ENCODE assay signal across 24 mouse cellular contexts in the genomic region with DNA sequence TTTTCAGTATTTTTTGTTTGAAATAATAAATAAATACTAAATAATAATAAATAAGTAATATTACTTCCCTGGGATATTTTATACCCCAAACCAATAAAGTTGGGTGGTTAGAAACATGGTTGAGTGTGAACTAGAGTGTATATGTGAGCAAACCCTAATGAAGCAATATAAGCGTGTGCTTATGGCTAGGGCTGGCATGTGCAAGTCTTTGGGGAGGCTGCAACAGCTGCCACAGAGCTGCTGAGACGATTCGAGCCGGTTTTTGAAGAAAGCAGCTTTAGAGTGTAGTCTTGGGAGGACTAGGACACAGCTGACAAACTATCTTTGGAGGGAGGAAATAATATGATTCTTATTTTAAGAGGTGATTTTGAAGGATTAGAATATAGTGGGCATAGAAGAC. TPM values are rescaled to one million over a fixed set of nuclear protein-coding genes. Genes with fewer than 3 reads are reported as not detected.
DNase-seq lines count a peak whose midpoint lies in the region; ATAC-seq and TF ChIP-seq lines count a peak whose summit lies in the region.
"Had no signal": no experiment of that assay in that cellular context is flagged by ENCODE, and none has a peak within 500 bp of the region (broad histone marks: within the 10 kb centered on the region; RNA-seq: fewer than 3 reads in every experiment).

No protein-coding gene starts in this region.

- no peak overlapping the region for H3K4me3 ChIP-seq in forebrain, embryonic 11.5 days (ENCODE audit: low read depth, low read length)
- no peak overlapping the region for H3K4me3 ChIP-seq in forebrain, embryonic 14.5 days (ENCODE audit: low read depth, low read length)
- H3K4me3 ChIP-seq in layer of hippocampus, adult 2 months: no peak overlapping the region
- no peak overlapping the region for H3K4me3 ChIP-seq in midbrain, embryonic 11.5 days (ENCODE audit: low read depth, low read length)
- no peak overlapping the region for H3K4me3 ChIP-seq in midbrain, embryonic 14.5 days (replicated peaks; ENCODE audit: low read depth, low read length)
- no peak overlapping the region for H3K4me3 ChIP-seq in midbrain, postnatal 0 days (ENCODE audit: low read depth, low read length)
- no peak overlapping the region for H3K4me3 ChIP-seq in midbrain, embryonic 16.5 days (ENCODE audit: low read depth, low read length)
- H3K4me3 ChIP-seq: embryonic facial prominence, embryonic 12.5 days; embryonic facial prominence, embryonic 15.5 days; erythroblast, embryonic 14.5 days; forebrain, embryonic 10.5 days; forebrain, embryonic 13.5 days had no signal

- TF ChIP-seq CTCF in layer of hippocampus, adult 2 months (conservative IDR thresholded peaks at IDR 0.05): no peak
- TF ChIP-seq CTCF in midbrain, postnatal 0 days (IDR thresholded peaks at IDR 0.05): no peak

- no peak overlapping the region for H3K4me2 ChIP-seq in forebrain, embryonic 11.5 days (ENCODE audit: low read depth, low read length, severe bottlenecking)
- H3K4me2 ChIP-seq in forebrain, embryonic 14.5 days (ENCODE audit: low read length): no peak overlapping the region
- H3K4me2 ChIP-seq in midbrain, embryonic 11.5 days: no peak overlapping the region
- H3K4me2 ChIP-seq in midbrain, embryonic 14.5 days (ENCODE audit: low read length): no peak overlapping the region
- H3K4me2 ChIP-seq in midbrain, postnatal 0 days (ENCODE audit: low read depth, low read length, poor library complexity, severe bottlenecking): no peak overlapping the region
- no peak overlapping the region for H3K4me2 ChIP-seq in midbrain, embryonic 16.5 days (ENCODE audit: low read length)
- H3K4me2 ChIP-seq: embryonic facial prominence, embryonic 12.5 days; embryonic facial prominence, embryonic 15.5 days; forebrain, embryonic 13.5 days had no signal

- no peak for ATAC-seq in forebrain, embryonic 11.5 days (replicated peaks; ENCODE audit: low FRiP score)
- ATAC-seq in forebrain, embryonic 14.5 days: no peak
- no peak for ATAC-seq in midbrain, embryonic 11.5 days (ENCODE audit: low FRiP score)
- no peak for ATAC-seq in midbrain, embryonic 14.5 days (ENCODE audit: low FRiP score, low TSS enrichment)
- ATAC-seq in midbrain, postnatal 0 days (ENCODE audit: low FRiP score): no peak
- ATAC-seq in midbrain, embryonic 16.5 days: no peak
- ATAC-seq: forebrain, embryonic 13.5 days; forebrain, embryonic 16.5 days had no signal

- peaks cover 9% of the 10 kb centered on the region; the same call in 1 of the 2 replicates for H3K36me3 ChIP-seq in forebrain, embryonic 11.5 days (ENCODE audit: control insufficient read depth, insufficient read depth, low read length)
- H3K36me3 ChIP-seq in forebrain, embryonic 14.5 days (ENCODE audit: control insufficient read depth, insufficient read depth, low read length): peaks cover 90% of the 10 kb centered on the region
- peaks cover 19% of the 10 kb centered on the region for H3K36me3 ChIP-seq in midbrain, embryonic 11.5 days (ENCODE audit: control insufficient read depth, insufficient read depth, low read length)
- H3K36me3 ChIP-seq in midbrain, embryonic 14.5 days (ENCODE audit: control insufficient read depth, insufficient read depth, low read length): peaks cover 88% of the 10 kb centered on the region
- peaks cover 56% of the 10 kb centered on the region for H3K36me3 ChIP-seq in midbrain, postnatal 0 days (ENCODE audit: insufficient read depth, low read length)
- H3K36me3 ChIP-seq in midbrain, embryonic 16.5 days (ENCODE audit: control insufficient read depth, insufficient read depth, low read length): peaks cover 19% of the 10 kb centered on the region

- no peak overlapping the region for H3K9ac ChIP-seq in forebrain, embryonic 11.5 days (ENCODE audit: low read length)
- no peak overlapping the region for H3K9ac ChIP-seq in forebrain, embryonic 14.5 days (ENCODE audit: low read length)
- H3K9ac ChIP-seq in midbrain, embryonic 11.5 days (ENCODE audit: low read length): no peak overlapping the region
- no peak overlapping the region for H3K9ac ChIP-seq in midbrain, embryonic 14.5 days (replicated peaks; ENCODE audit: low read length)
- no peak overlapping the region for H3K9ac ChIP-seq in midbrain, postnatal 0 days (replicated peaks; ENCODE audit: low read length, poor library complexity, severe bottlenecking)
- no peak overlapping the region for H3K9ac ChIP-seq in midbrain, embryonic 16.5 days (ENCODE audit: low read depth, low read length)
- H3K9ac ChIP-seq: embryonic facial prominence, embryonic 12.5 days; embryonic facial prominence, embryonic 15.5 days; forebrain, embryonic 13.5 days had no signal

- H3K9me3 ChIP-seq in forebrain, embryonic 11.5 days (ENCODE audit: control insufficient read depth, low read length): no peaks in the 10 kb centered on the region
- H3K9me3 ChIP-seq in forebrain, embryonic 14.5 days (replicated peaks; ENCODE audit: control insufficient read depth, low read length): no peaks in the 10 kb centered on the region
- H3K9me3 ChIP-seq in midbrain, embryonic 11.5 days (ENCODE audit: control insufficient read depth, low read length): no peaks in the 10 kb centered on the region
- H3K9me3 ChIP-seq in midbrain, embryonic 14.5 days (ENCODE audit: control insufficient read depth, low read length): no peaks in the 10 kb centered on the region
- H3K9me3 ChIP-seq in midbrain, postnatal 0 days (ENCODE audit: low read length): no peaks in the 10 kb centered on the region
- H3K9me3 ChIP-seq in midbrain, embryonic 16.5 days (replicated peaks; ENCODE audit: control insufficient read depth, low read length, poor library complexity, severe bottlenecking): no peaks in the 10 kb centered on the region
- H3K9me3 ChIP-seq: embryonic facial prominence, embryonic 12.5 days; embryonic facial prominence, embryonic 15.5 days; forebrain, embryonic 10.5 days; forebrain, embryonic 13.5 days had no signal

- no peak overlapping the region for H3K27ac ChIP-seq in forebrain, embryonic 11.5 days (ENCODE audit: low read depth, low read length)
- H3K27ac ChIP-seq in forebrain, embryonic 14.5 days (ENCODE audit: low read depth, low read length): no peak overlapping the region
- H3K27ac ChIP-seq in layer of hippocampus, adult 2 months: peak overlapping the region; percentile 24; the same call in 1 of the 2 replicates
- H3K27ac ChIP-seq in midbrain, embryonic 11.5 days (ENCODE audit: low read depth, low read length): no peak overlapping the region
- no peak overlapping the region for H3K27ac ChIP-seq in midbrain, embryonic 14.5 days (replicated peaks; ENCODE audit: low read depth, low read length)
- H3K27ac ChIP-seq in midbrain, postnatal 0 days (ENCODE audit: low read depth, low read length): no peak overlapping the region
- no peak overlapping the region for H3K27ac ChIP-seq in midbrain, embryonic 16.5 days (ENCODE audit: low read length)
- H3K27ac ChIP-seq: embryonic facial prominence, embryonic 12.5 days; embryonic facial prominence, embryonic 15.5 days; forebrain, embryonic 10.5 days; forebrain, embryonic 13.5 days had no signal

- WGBS in forebrain, embryonic 11.5 days: 92% methylated on average over 4 of the region's 4 CpGs
- 87% methylated on average over 4 of the region's 4 CpGs for WGBS in forebrain, embryonic 14.5 days
- 79% methylated on average over 4 of the region's 4 CpGs for WGBS in midbrain, embryonic 11.5 days
- 71% methylated on average over 4 of the region's 4 CpGs for WGBS in midbrain, embryonic 14.5 days
- 53% methylated on average over 4 of the region's 4 CpGs for WGBS in midbrain, postnatal 0 days
- 64% methylated on average over 4 of the region's 4 CpGs for WGBS in midbrain, embryonic 16.5 days

- H3K4me1 ChIP-seq in forebrain, embryonic 11.5 days (replicated peaks; ENCODE audit: control insufficient read depth, insufficient read depth, low read length): no peaks in the 10 kb centered on the region
- no peaks in the 10 kb centered on the region for H3K4me1 ChIP-seq in forebrain, embryonic 14.5 days (ENCODE audit: control insufficient read depth, insufficient read depth, low read length)
- H3K4me1 ChIP-seq in midbrain, embryonic 11.5 days (ENCODE audit: control insufficient read depth, insufficient read depth, low read length): no peaks in the 10 kb centered on the region
- no peaks in the 10 kb centered on the region for H3K4me1 ChIP-seq in midbrain, embryonic 14.5 days (ENCODE audit: control insufficient read depth, insufficient read depth, low read length)
- no peaks in the 10 kb centered on the region for H3K4me1 ChIP-seq in midbrain, postnatal 0 days (ENCODE audit: insufficient read depth, low read length)
- H3K4me1 ChIP-seq in midbrain, embryonic 16.5 days (ENCODE audit: control insufficient read depth, insufficient read depth, low read length): no peaks in the 10 kb centered on the region
- H3K4me1 ChIP-seq: embryonic facial prominence, embryonic 12.5 days; embryonic facial prominence, embryonic 15.5 days; forebrain, embryonic 10.5 days; forebrain, embryonic 13.5 days had no signal

- peak; percentile 23 for DNase-seq in forebrain, embryonic 11.5 days (ENCODE audit: low spot score)
- no peak for DNase-seq in forebrain, embryonic 14.5 days (ENCODE audit: low spot score)
- no peak for DNase-seq in layer of hippocampus, adult 2 months (ENCODE audit: low spot score in 2 of 2)
- no peak for DNase-seq in layer of hippocampus, adult 18-20 months (ENCODE audit: low spot score in 2 of 2)
- DNase-seq in midbrain, embryonic 11.5 days (ENCODE audit: low spot score, missing footprints): peak; percentile 53
- DNase-seq in midbrain, embryonic 14.5 days: no peak
- peak; percentile 13 for DNase-seq in midbrain, postnatal 0 days (ENCODE audit: low spot score)
- DNase-seq: adrenal gland, adult 2 months; adrenal gland, postnatal 10 days; adrenal gland, postnatal 25 days; cerebellum, adult 11 months; cerebellum, adult 18-20 months; cerebellum, adult 8-10 months; cerebellum, adult 9-11 months; cerebellum, postnatal 14 days; cerebellum, postnatal 36 days; embryo, embryonic 11 days had no signal

- H3K27me3 ChIP-seq in forebrain, embryonic 11.5 days (ENCODE audit: control insufficient read depth, insufficient read depth, low read length): no peaks in the 10 kb centered on the region
- H3K27me3 ChIP-seq in forebrain, embryonic 14.5 days (replicated peaks; ENCODE audit: control insufficient read depth, insufficient read depth, low read length): no peaks in the 10 kb centered on the region
- H3K27me3 ChIP-seq in midbrain, embryonic 11.5 days (ENCODE audit: control insufficient read depth, insufficient read depth, low read length): no peaks in the 10 kb centered on the region
- H3K27me3 ChIP-seq in midbrain, embryonic 14.5 days (ENCODE audit: control insufficient read depth, insufficient read depth, low read length): no peaks in the 10 kb centered on the region
- no peaks in the 10 kb centered on the region for H3K27me3 ChIP-seq in midbrain, postnatal 0 days (ENCODE audit: insufficient read depth, low read length)
- no peaks in the 10 kb centered on the region for H3K27me3 ChIP-seq in midbrain, embryonic 16.5 days (ENCODE audit: control insufficient read depth, insufficient read depth, low read depth, low read length)
- H3K27me3 ChIP-seq: embryonic facial prominence, embryonic 12.5 days; embryonic facial prominence, embryonic 15.5 days; forebrain, embryonic 13.5 days had no signal

RNA-seq across cellular contexts. Expression of a gene that starts 14.1 kb away (rescaled TPM):
- 0.36 and 0.64 TPM in 2 replicates for polyA plus RNA-seq in forebrain, embryonic 11.5 days (2014; fragmentation: Nextera tagmentation; extraction: Ambion mirVana)
- polyA plus RNA-seq in forebrain, embryonic 14.5 days (2014; fragmentation: Nextera tagmentation; extraction: Ambion mirVana): 0.11 and 0.25 TPM in 2 replicates
- total RNA-seq in layer of hippocampus, adult 2 months (2021): under 1 TPM; 0.15 to 0.20 TPM
- under 1 TPM; 0.10 to 0.17 TPM for total RNA-seq in layer of hippocampus, adult 18-20 months (2021)
- 0.21 and 0.27 TPM in 2 replicates for polyA plus RNA-seq in midbrain, embryonic 11.5 days (2014; fragmentation: Nextera tagmentation; extraction: Ambion mirVana)
- polyA plus RNA-seq in midbrain, embryonic 14.5 days (2014; fragmentation: Nextera tagmentation; extraction: Ambion mirVana): 0.23 and 0.24 TPM in 2 replicates
- 0.05 TPM in 1 of 2 replicates, not detected in the other for total RNA-seq in midbrain, postnatal 0 days (2014; rRNA removed)
- polyA plus RNA-seq in midbrain, postnatal 0 days (2015; fragmentation: Nextera tagmentation; extraction: Ambion mirVana): 0.09 and 0.10 TPM in 2 replicates
- 0.24 and 0.25 TPM in 2 replicates for polyA plus RNA-seq in midbrain, embryonic 16.5 days (2015; fragmentation: Nextera tagmentation; extraction: Ambion mirVana)
- polyA plus RNA-seq: erythroblast, embryonic 14.5 days had no signal

RNA-seq across cellular contexts. Expression of a gene that starts 28.7 kb away (rescaled TPM):
- polyA plus RNA-seq in forebrain, embryonic 11.5 days (2014; fragmentation: Nextera tagmentation; extraction: Ambion mirVana): 12.6 and 13.2 TPM in 2 replicates
- 5.7 and 6.5 TPM in 2 replicates for polyA plus RNA-seq in forebrain, embryonic 14.5 days (2014; fragmentation: Nextera tagmentation; extraction: Ambion mirVana)
- total RNA-seq in layer of hippocampus, adult 2 months (2021): 10 to 100 TPM; 10.6 to 11.8 TPM
- 10 to 100 TPM in 1 of 2 experiments, 1 to 10 TPM in 1; 9.3 to 10.4 TPM for total RNA-seq in layer of hippocampus, adult 18-20 months (2021)
- 10.8 and 11.0 TPM in 2 replicates for polyA plus RNA-seq in midbrain, embryonic 11.5 days (2014; fragmentation: Nextera tagmentation; extraction: Ambion mirVana)
- 8.3 and 10.2 TPM in 2 replicates for polyA plus RNA-seq in midbrain, embryonic 14.5 days (2014; fragmentation: Nextera tagmentation; extraction: Ambion mirVana)
- 7.2 and 11.7 TPM in 2 replicates for total RNA-seq in midbrain, postnatal 0 days (2014; rRNA removed)
- polyA plus RNA-seq in midbrain, postnatal 0 days (2015; fragmentation: Nextera tagmentation; extraction: Ambion mirVana): 6.1 and 7.9 TPM in 2 replicates
- polyA plus RNA-seq in midbrain, embryonic 16.5 days (2015; fragmentation: Nextera tagmentation; extraction: Ambion mirVana): 9.8 and 12.1 TPM in 2 replicates

RNA-seq across cellular contexts. Expression of a gene that starts 57.5 kb away (rescaled TPM):
- polyA plus RNA-seq in forebrain, embryonic 11.5 days (2014; fragmentation: Nextera tagmentation; extraction: Ambion mirVana): 4.7 and 5.2 TPM in 2 replicates
- 8.0 and 10.8 TPM in 2 replicates for polyA plus RNA-seq in forebrain, embryonic 14.5 days (2014; fragmentation: Nextera tagmentation; extraction: Ambion mirVana)
- total RNA-seq in layer of hippocampus, adult 2 months (2021): 100 to 1,000 TPM; 173 to 177 TPM
- 100 to 1,000 TPM; 175 to 178 TPM for total RNA-seq in layer of hippocampus, adult 18-20 months (2021)
- 3.7 and 4.2 TPM in 2 replicates for polyA plus RNA-seq in midbrain, embryonic 11.5 days (2014; fragmentation: Nextera tagmentation; extraction: Ambion mirVana)
- 11.0 and 16.6 TPM in 2 replicates for polyA plus RNA-seq in midbrain, embryonic 14.5 days (2014; fragmentation: Nextera tagmentation; extraction: Ambion mirVana)
- 26.7 and 28.6 TPM in 2 replicates for total RNA-seq in midbrain, postnatal 0 days (2014; rRNA removed)
- polyA plus RNA-seq in midbrain, postnatal 0 days (2015; fragmentation: Nextera tagmentation; extraction: Ambion mirVana): 27.7 and 30.2 TPM in 2 replicates
- 31.9 and 33.6 TPM in 2 replicates for polyA plus RNA-seq in midbrain, embryonic 16.5 days (2015; fragmentation: Nextera tagmentation; extraction: Ambion mirVana)

Comparison
In these comparisons a context has a peak if more than half of its experiments do, and no peak if none do; other contexts are left out.
1. DNase-seq: peak in forebrain, embryonic 11.5 days (single experiment), midbrain, embryonic 11.5 days (single experiment) and midbrain, postnatal 0 days (single experiment); none in forebrain, embryonic 14.5 days (single experiment), layer of hippocampus, adult 2 months (0 of 2), layer of hippocampus, adult 18-20 months (0 of 2) and midbrain, embryonic 14.5 days (single experiment).